Mouse (Mus musculus) embryo, embryonic 11.5 days (tissue): ENCODE measurements around the gene Batf.
A peak's percentile ranks its signal among the peaks of the same experiment; 100 is the strongest.
"Not testable (repeated sequence)": the region's sequence is repeated elsewhere in the genome, so short reads cannot be mapped to it uniquely, and the experiment has no call there.

Experiments
- DNase-seq: peaks from one replicate; pipeline ENCODE4 v3.0.0-alpha.2; 2012; ENCODE audit warnings: low read depth, low spot score

Batf gene

GRCm38 (mm10) chr12:85684411-85685275 lies 1.8 kb upstream of the Batf start:
- DNase-seq: no peak

- DNase-seq: no peak
Observed at GRCm38 (mm10) chr12:85687217-85687533, 706 bp downstream of the Batf start.

DNA sequence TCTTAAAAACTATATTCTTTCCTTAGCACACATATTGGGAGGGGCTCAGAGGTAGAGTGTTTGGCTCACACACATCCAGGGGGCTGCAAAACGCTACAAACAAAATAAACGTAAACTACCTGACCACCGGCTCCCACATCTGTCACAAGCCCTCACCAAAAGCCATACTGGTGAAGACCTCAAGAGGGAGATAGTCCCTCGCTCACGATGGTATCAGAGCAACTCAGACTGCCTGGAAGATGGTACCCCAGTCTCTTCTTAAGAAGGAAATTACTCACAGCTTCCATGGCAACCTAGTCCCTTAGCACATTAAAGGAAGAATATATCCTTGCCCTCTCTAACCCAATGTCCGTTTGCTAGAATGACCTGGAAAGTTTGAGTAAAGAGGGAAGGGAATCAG lies 1.4 kb downstream of the Batf start:
- DNase-seq: no peak

- no peak for DNase-seq
Observed at GRCm38 (mm10) chr12:85695787-85696186, 9.3 kb downstream of the Batf start.

- no peak for DNase-seq
Observed at GRCm38 (mm10) chr12:85696436-85696835, 10.0 kb downstream of the Batf start.

DNA sequence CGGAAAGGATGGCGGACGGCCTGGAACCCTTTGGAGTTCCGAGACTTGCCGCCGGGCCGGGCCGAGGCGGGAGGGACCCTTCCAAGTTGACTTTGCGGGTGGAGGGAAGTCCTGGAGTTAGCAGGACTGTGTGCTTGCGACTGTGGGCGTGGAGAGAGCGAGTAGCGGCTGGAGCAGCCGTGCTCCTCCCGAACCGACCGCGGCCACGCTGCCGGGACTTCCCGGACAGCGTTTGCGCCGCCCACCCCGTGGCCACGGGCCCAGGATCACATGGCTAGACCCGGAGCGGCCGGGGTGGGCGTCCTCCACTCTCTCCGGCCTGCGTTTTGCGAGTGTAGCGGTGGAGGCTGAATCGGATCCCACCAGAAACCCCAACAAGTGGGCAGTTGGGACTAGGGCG lies 11.7 kb downstream of the Batf start:
- DNase-seq: not testable (repeated sequence)

DNA sequence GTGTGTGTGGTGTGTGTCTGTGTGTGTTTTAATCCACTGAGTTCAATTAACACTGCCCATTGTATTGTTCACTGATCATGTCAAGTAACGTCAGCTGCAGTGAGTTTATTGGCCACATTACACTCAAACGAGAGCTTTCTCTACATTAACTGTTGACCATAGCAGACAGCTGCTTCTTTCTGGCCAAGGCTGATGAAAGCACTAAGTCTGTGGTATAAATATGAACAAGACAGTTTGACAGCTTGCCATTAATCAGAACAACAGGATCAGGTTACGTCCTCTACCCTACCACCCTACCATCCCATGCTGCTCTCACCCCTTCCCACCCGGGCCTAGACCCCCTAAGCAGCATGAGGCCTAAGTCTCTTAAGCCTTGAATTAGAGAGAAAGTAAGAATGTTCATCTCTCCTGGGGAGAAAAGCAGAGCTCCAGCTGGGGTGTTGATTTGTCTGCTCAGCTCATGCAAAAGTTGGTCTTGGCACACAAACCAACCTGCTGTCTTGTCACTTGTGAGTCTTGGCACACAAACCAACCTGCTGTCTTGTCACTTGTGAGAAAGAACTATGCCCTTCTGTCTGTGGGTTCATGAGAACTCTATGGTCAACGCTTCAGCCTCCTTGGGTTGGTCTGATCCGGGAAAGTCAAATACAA lies 13.8 kb downstream of the Batf start:
- DNase-seq: no peak

- DNase-seq: no peak
Observed at GRCm38 (mm10) chr12:85700842-85701223, 14.4 kb downstream of the Batf start.

DNA sequence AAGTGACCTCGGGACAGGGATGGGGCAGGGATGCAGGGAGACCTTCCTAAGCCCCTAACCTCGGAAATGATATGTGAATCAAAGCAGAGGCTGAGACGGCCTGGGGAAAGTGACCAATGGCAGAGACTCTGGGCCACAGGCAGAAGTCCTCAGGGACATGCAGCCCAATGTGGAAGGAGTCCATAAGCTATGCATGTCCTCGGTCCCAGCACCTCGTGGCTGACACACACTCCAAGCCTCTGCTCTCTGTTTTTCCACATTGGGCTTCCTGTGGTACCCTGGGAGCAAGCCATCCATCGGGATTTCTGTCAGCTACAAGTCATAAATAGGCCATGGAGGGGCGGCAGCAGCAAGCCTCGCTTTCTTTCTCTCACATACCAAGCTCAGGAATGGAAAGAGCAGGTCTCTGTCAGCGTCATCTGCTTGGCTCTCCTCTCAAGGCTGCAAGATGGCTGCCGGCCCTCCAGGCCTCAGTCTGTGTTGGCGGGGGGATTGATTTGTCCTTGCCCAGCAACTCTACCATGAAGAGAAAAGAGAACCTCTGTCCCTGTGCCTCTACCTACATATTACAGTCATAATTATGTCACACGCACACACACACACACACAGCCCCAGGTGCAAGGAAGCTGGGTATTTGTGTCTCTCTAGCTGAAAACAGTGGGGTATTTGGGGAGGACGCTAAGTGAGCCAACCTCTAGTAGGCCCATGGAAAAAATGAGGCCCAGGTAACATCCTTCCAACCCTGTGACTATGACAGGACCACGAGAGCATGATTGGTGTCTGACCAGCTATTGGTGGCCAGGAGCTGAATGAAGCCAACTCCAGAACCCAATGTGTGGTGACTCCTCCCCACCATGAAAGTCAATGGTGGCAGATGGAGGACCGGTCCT lies 15.9 kb downstream of the Batf start:
- no peak for DNase-seq

DNA sequence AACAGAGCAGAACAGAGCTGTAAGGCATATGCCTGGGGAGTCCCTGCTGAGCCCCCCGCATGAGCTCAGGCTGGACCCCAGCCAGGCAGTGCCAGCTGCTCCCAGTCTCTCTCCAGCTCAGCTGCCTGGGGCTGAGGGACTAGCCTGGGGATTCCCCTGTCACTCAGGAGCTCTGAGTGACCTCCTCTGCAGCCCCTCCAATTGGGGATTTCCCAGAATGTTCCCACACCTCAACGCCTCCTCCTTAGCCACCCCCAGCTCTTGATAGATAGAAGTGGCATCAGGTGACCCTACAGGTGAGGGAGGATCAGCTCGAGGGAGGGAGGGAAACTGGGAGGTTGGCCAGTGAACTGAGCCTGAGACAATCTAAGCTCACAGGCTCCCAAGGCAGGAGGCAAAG lies 17.0 kb downstream of the Batf start:
- no peak for DNase-seq

GRCm38 (mm10) chr12:85704566-85704965 lies 18.1 kb downstream of the Batf start:
- DNase-seq: no peak

DNA sequence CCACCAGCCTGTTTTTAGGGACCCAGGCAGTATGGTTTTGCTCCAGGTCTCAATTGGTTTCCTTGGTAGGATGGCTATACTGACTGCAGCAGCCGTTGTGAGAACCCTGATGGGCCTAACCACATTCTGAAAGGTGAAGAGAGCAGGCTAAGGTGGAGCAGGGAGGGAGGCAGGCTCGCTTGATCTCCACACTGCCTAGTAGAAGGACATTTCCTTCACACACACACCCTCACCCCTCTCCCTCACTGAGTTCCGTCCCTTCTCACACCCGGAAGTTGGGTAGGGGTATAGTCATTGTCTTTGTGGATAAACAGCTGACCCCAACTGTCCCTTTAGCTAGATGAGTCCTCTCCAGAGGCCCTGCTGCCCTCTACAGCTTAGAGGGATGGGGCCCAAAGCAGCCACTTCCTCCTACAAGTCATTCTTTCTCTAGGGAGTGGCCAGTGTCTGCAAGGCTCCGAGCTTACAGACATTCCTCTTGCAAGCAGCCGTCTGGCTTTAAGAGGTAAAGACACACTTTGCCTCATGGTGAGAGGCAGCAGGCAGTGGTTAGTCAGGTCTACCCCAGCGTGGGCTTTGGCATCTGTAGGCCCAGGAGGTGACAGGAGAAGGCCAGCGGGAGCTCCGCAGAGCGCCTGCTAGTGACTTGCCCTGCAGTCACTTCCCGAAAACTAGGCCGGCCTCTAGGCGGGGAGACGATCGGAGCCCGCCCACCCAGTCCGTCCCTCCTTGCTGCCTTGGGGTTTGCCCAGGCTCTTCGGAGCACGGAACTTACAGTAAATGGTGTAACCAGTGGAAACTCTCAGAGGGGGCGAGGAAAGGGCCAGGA lies 18.7 kb downstream of the Batf start:
- peak; percentile 37 for DNase-seq

DNA sequence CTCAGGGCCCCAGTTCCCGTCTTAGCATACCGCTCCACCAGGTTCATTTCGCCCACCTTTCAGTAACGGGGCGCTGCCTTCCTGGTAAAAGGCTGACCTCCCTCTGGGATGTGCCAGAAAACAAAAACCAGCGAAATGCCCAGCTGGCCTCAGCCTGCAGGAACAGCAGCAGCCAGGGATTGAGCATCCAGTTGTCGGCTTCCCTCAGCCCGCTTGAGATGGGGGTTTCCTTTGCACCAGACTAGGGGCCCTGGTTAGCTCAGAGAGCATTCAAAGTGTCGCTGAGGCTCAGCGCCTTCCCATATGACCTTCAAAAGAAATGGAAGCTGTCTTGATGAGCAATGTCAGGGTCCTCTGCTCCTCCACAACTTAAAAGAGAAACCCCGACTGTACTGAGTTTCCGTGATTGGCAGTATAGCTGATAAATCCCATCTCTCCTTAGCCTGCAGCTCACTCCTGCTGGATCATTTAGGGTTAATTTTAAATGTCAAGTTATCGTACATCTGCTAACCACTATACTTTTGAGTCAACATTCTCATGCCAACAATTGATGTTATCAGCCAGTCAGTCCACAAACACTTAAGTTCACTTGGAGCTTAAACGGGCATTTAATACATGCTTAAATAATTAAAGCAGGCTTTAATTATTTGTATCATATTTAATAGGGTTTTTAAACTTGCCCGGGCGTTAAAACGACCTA lies 19.5 kb downstream of the Batf start:
- DNase-seq: no peak

GRCm38 (mm10) chr12:85706906-85707305 lies 20.4 kb downstream of the Batf start:
- DNase-seq: no peak

- DNase-seq: no peak
Observed at GRCm38 (mm10) chr12:85707391-85707790, 20.9 kb downstream of the Batf start.

DNA sequence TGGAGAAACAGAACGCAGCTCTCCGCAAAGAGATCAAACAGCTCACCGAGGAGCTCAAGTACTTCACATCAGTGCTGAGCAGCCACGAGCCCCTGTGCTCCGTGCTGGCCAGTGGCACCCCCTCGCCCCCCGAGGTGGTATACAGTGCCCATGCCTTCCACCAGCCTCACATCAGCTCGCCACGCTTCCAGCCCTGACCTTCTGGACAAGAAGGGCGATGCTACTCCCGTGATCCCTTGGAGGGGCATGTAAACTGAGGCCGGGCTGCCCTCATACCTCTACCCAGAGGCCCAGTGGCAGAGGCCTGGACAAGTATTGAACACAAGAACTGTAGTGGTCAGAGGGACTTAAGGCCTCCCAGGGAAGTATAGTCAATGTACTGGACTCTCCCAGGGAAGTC lies 22.1 kb downstream of the Batf start:
- DNase-seq: no peak

DNA sequence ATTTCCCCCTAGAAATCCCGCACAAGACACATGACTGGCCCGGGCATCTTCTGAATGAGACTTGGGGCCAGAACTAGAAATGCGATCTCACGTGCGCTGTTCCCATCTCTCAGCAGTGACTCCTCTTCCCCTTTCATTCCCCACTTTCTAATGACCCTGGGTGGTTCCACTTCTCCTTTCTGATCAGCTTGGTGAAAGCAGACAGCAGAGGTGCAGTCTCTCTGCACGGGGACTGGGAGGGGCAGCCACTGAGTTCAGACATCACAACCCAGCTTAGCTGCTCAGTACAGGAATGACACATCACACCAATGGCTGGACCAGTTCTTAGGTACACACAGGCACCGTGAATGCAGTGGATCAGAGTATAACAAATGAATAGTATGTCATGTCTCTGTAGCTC lies 24.2 kb downstream of the Batf start:
- DNase-seq: no peak

DNA sequence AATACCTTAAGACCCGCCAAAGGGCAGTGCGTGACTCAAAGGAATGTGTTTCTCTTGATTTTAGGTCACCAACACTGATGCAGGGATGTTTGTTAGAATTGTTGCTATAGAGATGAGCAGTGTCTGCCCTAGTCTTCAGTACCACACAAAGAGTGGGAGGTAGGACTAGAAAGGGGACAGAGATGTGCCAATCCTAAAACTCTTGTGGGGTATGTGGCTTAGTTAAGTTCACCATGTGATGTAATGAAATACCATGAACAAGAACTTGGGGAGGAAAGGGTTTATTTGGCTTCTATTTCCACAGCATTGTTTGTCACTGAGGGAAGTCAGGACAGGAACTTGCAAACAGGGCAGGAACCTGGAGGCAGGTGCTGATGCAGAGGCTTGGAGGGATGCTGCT lies 26.1 kb downstream of the Batf start:
- no peak for DNase-seq

DNA sequence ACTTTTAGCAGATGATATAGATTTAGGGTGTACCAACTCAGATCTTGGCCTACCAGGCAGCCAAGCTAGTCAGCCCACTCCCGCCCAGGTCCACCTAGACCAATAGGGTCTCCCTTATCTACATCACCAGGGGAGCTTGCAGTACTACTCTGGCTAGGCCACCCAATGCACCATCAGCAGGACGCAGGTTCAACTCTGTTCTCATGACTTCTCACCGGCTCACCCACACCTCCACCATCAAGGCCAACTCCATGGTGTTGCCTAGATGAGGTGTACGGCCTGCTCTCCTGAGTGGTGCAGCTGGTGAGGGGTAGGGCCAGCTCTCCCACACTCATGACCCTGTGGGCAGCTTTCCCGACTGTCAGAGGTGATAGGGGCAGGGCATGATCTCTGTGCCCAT lies 27.7 kb downstream of the Batf start:
- DNase-seq: no peak

DNA sequence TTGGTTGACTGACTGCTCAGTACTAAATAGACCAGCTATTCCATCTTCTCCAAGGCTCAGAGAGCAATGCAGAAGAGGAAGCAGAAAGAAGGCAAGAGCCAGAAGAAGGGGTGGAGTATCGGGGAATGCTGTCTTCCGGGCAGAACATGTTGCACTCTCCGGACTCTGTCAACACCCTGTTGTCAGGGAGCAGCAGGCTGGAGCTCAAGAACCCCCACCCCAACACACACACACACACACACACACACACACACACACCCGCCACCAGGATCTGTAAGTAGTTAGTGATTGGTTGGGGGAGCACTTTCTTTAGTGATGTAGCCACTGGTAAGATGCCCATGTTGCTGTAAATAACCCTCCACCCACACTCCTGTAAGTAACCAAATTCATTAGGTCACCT lies 38.8 kb downstream of the Batf start:
- no peak for DNase-seq
